Mouse (Mus musculus) neural tube, embryonic 11.5 days (tissue): Measurements from ENCODE around the gene Mfn2. TPM values are rescaled to one million over a fixed set of nuclear protein-coding genes. Genes with fewer than 3 reads are reported as not detected.

Experiments
- ATAC-seq: fragments of 200-750 bp; cut with Nextera tagmentation; 2 replicates; pipeline ENCODE4 v1.8.0; 2017; ENCODE audit warnings: moderate number of reproducible peaks, mild to moderate bottlenecking, moderate TSS enrichment, moderate library complexity; ENCODE audit not compliant: insufficient read depth, low FRiP score, low TSS enrichment
- DNase-seq: peaks from one replicate; pipeline ENCODE4 v3.0.0-alpha.2; 2015; ENCODE audit warnings: low spot score
- H3K27ac ChIP-seq: fragments of 300-500 bp; sonication (generic); 2 replicates; pipeline ENCODE4 v1.5.1; 2014; ENCODE audit warnings: low read depth, mild to moderate bottlenecking, low read length
- H3K27me3 ChIP-seq: fragments of 300-500 bp; sonication (generic); 2 replicates; pipeline ENCODE4 v1.6.1; 2014; ENCODE audit warnings: mild to moderate bottlenecking, low read length, mixed read lengths; ENCODE audit not compliant: control insufficient read depth, insufficient read depth
- H3K36me3 ChIP-seq: fragments of 300-500 bp; sonication (generic); 2 replicates; pipeline ENCODE4 v1.6.1; 2014; ENCODE audit warnings: mild to moderate bottlenecking, low read length, moderate library complexity, mixed read lengths; ENCODE audit not compliant: control insufficient read depth, insufficient read depth
- H3K4me1 ChIP-seq: fragments of 300-500 bp; sonication (generic); 2 replicates; pipeline ENCODE4 v1.6.1; 2014; ENCODE audit warnings: low read length, mixed read lengths; ENCODE audit not compliant: control insufficient read depth, insufficient read depth
- H3K4me2 ChIP-seq: fragments of 300-500 bp; sonication (generic); 2 replicates; pipeline ENCODE4 v1.6.1; 2014; ENCODE audit warnings: low read depth, mild to moderate bottlenecking, moderate library complexity
- H3K4me3 ChIP-seq: fragments of 300-500 bp; sonication (generic); 2 replicates; pipeline ENCODE4 v1.5.1; 2014; ENCODE audit warnings: low read depth, low read length
- H3K9ac ChIP-seq: fragments of 300-500 bp; sonication (generic); 2 replicates; pipeline ENCODE4 v1.6.1; 2014; ENCODE audit warnings: mild to moderate bottlenecking, low read length
- H3K9me3 ChIP-seq: fragments of 300-500 bp; sonication (generic); 2 replicates; pipeline ENCODE4 v1.6.1; 2016; ENCODE audit warnings: low read length; ENCODE audit not compliant: control insufficient read depth
- WGBS: fragments of 180-500 bp; shearing (Covaris S2); extraction: QIAGEN DNeasy Blood & Tissue Kit; methylation state at CpG from one replicate; pipeline ENCODE4 v1.1.7; 2014; 5-methylcytosine and 5-hydroxymethylcytosine counted together
- polyA plus RNA-seq: library from polyadenylated mRNA; unstranded; fragments of >200 nt; fragmentation: Nextera tagmentation; extraction: Ambion mirVana; gene quantifications from 2 replicates; pipeline ENCODE4 v1.2.1, GENCODE M21; 2014

The Mfn2 gene
- polyA plus RNA-seq, 1 experiment from 2014 or later = 50.0 TPM

- Histone ChIP-seq H3K4me3 (no peak overlapping the region), H3K4me1 (no peaks in the 10 kb centered on the region), H3K4me2 (no peak overlapping the region), H3K9ac (no peak overlapping the region), H3K36me3 (peaks cover 39% of the 10 kb centered on the region), H3K9me3 (no peaks in the 10 kb centered on the region), H3K27ac (no peak overlapping the region), H3K27me3 (no peaks in the 10 kb centered on the region)
- DNase-seq (no peak), ATAC-seq (no peak)
- 93% methylated on average over 12 of the region's 12 CpGs for WGBS
Measured at GRCm38 (mm10) chr4:147886158-147886557, 18.3 kb downstream of the Mfn2 start.

GRCm38 (mm10) chr4:147884138-147884537 is 20.4 kb downstream of the Mfn2 start:
- H3K27me3 ChIP-seq = no peaks in the 10 kb centered on the region
- WGBS = 96% methylated on average over 3 of the region's 3 CpGs
- DNase-seq (no peak), ATAC-seq (no peak)
- H3K4me1 ChIP-seq = no peaks in the 10 kb centered on the region
- no peak overlapping the region for H3K4me3 ChIP-seq
- no peak overlapping the region for H3K9ac ChIP-seq
- H3K4me2 ChIP-seq = no peak overlapping the region
- peaks cover 43% of the 10 kb centered on the region for H3K36me3 ChIP-seq
- no peak overlapping the region for H3K27ac ChIP-seq
- no peaks in the 10 kb centered on the region for H3K9me3 ChIP-seq

DNA sequence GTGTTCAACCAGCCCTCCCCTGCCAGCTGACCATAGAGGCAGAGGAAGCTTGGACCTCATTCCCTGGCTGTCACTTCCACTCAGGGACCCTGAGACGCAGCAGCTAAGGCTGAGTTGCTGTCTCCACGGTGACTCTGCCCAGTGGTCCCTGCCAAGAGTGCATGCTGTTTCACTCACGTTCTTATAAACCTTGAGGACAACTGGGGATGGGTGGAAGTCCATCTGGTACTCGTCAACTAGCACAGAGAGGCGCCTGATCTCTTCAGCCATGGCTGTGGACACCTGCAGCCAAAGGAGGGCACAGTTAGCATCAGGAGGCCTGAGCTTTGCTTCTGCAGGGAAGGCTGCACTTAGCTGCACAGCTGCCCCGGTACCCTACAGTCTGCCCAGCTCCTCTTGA is 21.5 kb downstream of the Mfn2 start:
- Histone ChIP-seq H3K9me3 (no peaks in the 10 kb centered on the region), H3K36me3 (peaks cover 45% of the 10 kb centered on the region), H3K4me2 (no peak overlapping the region), H3K27me3 (no peaks in the 10 kb centered on the region), H3K27ac (no peak overlapping the region), H3K9ac (no peak overlapping the region), H3K4me1 (no peaks in the 10 kb centered on the region), H3K4me3 (no peak overlapping the region)
- 80% methylated on average over 6 of the region's 6 CpGs for WGBS
- DNase-seq = no peak
- ATAC-seq = no peak

DNA sequence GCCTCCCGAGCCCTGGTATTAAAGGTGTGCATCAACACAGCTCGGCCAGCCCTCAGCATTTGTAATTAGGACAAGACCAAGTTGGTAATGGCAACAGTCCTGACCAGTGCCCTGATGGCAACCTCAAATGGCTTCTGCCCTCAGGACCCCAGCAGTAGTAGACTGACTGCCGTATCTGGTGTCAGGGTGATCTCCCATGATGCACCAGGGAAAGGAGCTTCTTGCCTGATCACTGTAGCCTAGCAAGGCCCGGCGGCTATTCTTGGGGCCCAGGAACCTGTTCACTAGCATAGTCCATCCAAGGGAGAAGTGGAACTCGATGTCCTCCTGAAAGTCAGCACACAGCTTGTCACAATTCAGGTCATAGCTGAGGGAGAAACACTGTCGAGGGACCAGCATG is 22.7 kb downstream of the Mfn2 start:
- Histone ChIP-seq H3K4me2 (no peak overlapping the region), H3K4me1 (no peaks in the 10 kb centered on the region)
- WGBS = 92% methylated on average over 7 of the region's 7 CpGs

GRCm38 (mm10) chr4:147879865-147880264 is 24.6 kb downstream of the Mfn2 start:
- H3K4me1 ChIP-seq = no peaks in the 10 kb centered on the region
- H3K9ac ChIP-seq = no peak overlapping the region
- no peak overlapping the region for H3K4me3 ChIP-seq
- no peak for ATAC-seq
- peaks cover 33% of the 10 kb centered on the region for H3K36me3 ChIP-seq
- no peak overlapping the region for H3K4me2 ChIP-seq
- no peaks in the 10 kb centered on the region for H3K9me3 ChIP-seq
- H3K27ac ChIP-seq = no peak overlapping the region
- WGBS = 59% methylated on average over 5 of the region's 5 CpGs
- DNase-seq = no peak
- H3K27me3 ChIP-seq = no peaks in the 10 kb centered on the region

More for the DNA sequence above, 22.7 kb downstream of the Mfn2 start:
- Histone ChIP-seq H3K9me3 (no peaks in the 10 kb centered on the region), H3K4me3 (no peak overlapping the region), H3K27ac (no peak overlapping the region), H3K9ac (no peak overlapping the region), H3K27me3 (no peaks in the 10 kb centered on the region), H3K36me3 (peaks cover 35% of the 10 kb centered on the region)
- no peak for DNase-seq
- ATAC-seq = no peak

GRCm38 (mm10) chr4:147879456-147879855 is 25.0 kb downstream of the Mfn2 start:
- 75% methylated on average over 2 of the region's 2 CpGs for WGBS
- H3K9me3 ChIP-seq = no peaks in the 10 kb centered on the region
- H3K4me1 ChIP-seq = no peaks in the 10 kb centered on the region
- H3K9ac ChIP-seq = no peak overlapping the region
- no peak overlapping the region for H3K4me2 ChIP-seq
- H3K36me3 ChIP-seq = peaks cover 33% of the 10 kb centered on the region
- no peaks in the 10 kb centered on the region for H3K27me3 ChIP-seq
- H3K27ac ChIP-seq = no peak overlapping the region
- ATAC-seq (no peak), DNase-seq (no peak)
- no peak overlapping the region for H3K4me3 ChIP-seq

DNA sequence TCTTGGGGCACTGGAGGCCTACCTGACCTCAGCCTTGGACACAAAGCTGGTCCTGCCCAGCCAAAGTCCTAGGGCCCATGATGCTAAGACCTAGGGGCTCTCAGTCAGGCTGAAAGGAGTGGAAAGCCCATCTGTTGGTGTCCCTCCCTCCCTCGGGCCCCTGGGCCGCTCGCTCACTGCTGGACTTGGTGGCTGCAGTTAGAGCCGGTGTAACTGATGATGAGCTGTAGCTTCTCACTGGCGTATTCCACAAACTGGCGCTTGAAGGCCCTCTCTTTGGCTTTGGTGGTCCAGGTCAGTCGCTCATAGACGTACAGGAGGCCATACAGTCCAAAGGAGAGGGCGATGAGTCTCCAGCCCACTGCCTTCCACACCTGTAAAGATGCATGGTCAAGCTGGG is 26.0 kb downstream of the Mfn2 start:
- H3K27ac ChIP-seq = no peak overlapping the region
- peaks cover 33% of the 10 kb centered on the region for H3K36me3 ChIP-seq
- H3K4me3 ChIP-seq = no peak overlapping the region
- H3K27me3 ChIP-seq = no peaks in the 10 kb centered on the region
- ATAC-seq (no peak), DNase-seq (no peak)
- H3K9me3 ChIP-seq = no peaks in the 10 kb centered on the region
- H3K4me1 ChIP-seq = no peaks in the 10 kb centered on the region
- no peak overlapping the region for H3K9ac ChIP-seq
- 92% methylated on average over 9 of the region's 9 CpGs for WGBS
- H3K4me2 ChIP-seq = no peak overlapping the region

DNA sequence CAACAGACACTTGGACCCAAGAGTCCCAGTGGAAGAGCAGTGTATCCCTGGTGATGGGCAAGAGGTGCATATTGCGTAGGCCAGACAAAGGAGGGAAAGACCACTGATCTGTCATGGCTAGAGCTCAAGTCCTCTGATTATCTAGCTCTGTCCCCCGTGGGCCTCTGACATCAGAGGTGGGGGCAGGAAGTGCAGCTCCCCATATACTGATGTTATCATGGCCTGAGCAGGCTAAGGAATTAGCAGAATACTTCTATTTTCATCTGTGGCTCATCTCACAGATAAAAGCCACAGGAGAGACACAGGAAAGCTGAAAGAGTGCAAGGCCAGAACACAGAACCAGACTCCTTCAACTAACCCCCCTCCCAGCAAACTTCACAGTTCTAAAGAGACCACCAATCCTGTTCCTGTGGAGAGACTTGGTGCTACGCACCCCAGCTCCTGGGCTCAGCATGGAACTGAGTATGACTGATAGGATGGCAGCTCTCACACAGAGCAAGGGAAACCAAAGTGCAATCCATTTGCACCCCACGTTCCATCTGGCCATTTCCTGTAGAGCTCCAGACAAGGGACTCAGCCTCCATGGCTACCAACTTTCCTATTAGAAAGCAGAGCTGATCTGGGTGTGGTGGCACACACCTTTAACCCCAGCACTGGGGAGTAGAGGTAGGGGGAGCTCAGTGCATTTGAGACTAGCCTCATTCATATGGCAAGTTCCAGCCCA is 28.5 kb downstream of the Mfn2 start:
- no peak for DNase-seq
- no peaks in the 10 kb centered on the region for H3K9me3 ChIP-seq
- no peaks in the 10 kb centered on the region for H3K27me3 ChIP-seq
- H3K36me3 ChIP-seq = peaks cover 20% of the 10 kb centered on the region
- 99% methylated on average over 4 of the region's 4 CpGs for WGBS
- H3K27ac ChIP-seq = no peak overlapping the region
- no peak overlapping the region for H3K9ac ChIP-seq
- no peak overlapping the region for H3K4me2 ChIP-seq
- H3K4me3 ChIP-seq = no peak overlapping the region
- no peaks in the 10 kb centered on the region for H3K4me1 ChIP-seq
- ATAC-seq = no peak

- H3K27me3 ChIP-seq = no peaks in the 10 kb centered on the region
- no peak for DNase-seq
- WGBS = 16% methylated on average over 5 of the region's 5 CpGs
- H3K4me2 ChIP-seq = peak overlapping the region; percentile 81
- H3K9me3 ChIP-seq = no peaks in the 10 kb centered on the region
- peaks cover 14% of the 10 kb centered on the region for H3K4me1 ChIP-seq
- ATAC-seq = no peak
- H3K36me3 ChIP-seq = peaks cover 7% of the 10 kb centered on the region
- peak overlapping the region; percentile 70 for H3K9ac ChIP-seq
- peak overlapping the region; percentile 92 for H3K4me3 ChIP-seq
- H3K27ac ChIP-seq = no peak overlapping the region
Measured at GRCm38 (mm10) chr4:147869238-147869637, 35.3 kb downstream of the Mfn2 start.
